Mouse (Mus musculus) brain, embryonic 18.5 days (tissue): Measurements from ENCODE around the gene Ccs.
"Not testable (repeated sequence)": the region's sequence is repeated elsewhere in the genome, so short reads cannot be mapped to it uniquely, and the experiment has no call there.

Experiments
- DNase-seq: peaks from one replicate; pipeline ENCODE4 v3.0.0-alpha.2; 2012; ENCODE audit warnings: low read depth, low spot score

Gene Ccs

DNA sequence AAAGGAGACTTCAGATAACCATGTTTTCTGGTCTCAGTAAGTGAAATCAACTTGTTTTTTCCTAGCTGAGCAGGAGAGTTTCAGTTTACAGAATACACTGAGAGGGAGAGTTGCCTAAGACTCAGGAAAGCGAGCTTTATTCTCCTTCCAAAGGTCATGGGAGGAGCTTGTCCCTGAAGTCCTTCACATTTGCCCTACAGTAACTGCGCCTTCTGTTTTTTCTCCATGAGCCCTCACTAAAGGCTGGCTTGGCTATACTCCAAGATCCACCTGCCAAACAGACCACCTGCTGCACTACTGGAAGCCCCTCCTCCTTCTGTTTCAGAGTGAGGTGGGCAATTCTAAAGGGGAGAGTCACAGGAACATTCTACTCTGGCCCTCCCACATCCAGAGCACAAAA is 3.0 kb downstream of the Ccs start:
- DNase-seq, result no peak

DNA sequence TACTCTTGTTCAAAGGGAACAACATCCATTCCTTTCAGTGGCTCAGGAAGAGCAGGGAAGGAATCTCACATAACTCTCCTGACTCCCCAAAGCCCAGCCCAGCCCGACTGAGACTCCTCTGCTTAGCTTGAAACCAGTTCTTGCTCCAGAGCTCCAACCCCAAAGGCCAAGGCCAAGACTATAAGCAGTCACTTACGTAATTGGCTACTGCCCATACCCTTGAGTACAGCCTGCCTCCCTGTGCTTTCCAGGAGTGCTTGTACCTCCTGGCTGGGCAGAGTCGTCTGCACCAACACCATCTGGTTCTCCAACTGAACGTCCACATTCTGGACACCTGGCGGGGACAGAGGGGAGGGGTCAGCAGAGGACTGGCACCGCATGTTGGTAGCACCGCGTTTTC is 5.2 kb downstream of the Ccs start:
- DNase-seq, result no peak

DNA sequence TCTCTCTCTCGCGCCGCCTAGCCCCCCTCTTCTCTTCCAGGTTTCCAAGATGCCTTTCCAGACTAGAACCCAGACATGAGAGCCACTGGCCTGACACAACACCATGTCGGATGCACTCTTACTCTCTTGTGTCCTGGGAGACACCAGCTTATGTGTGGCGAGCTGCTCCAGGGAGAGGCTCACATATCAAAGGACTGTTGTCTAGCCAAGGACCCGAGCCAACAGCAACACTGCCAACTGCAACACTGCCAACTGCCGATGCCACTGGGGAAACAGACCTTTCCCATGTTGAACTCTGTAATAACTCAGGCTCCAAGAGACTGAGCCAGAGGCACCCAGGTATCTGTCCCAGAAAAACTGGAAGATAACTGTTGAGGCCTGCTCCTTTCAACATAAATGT is 10.0 kb downstream of the Ccs start:
- DNase-seq, result no peak

DNA sequence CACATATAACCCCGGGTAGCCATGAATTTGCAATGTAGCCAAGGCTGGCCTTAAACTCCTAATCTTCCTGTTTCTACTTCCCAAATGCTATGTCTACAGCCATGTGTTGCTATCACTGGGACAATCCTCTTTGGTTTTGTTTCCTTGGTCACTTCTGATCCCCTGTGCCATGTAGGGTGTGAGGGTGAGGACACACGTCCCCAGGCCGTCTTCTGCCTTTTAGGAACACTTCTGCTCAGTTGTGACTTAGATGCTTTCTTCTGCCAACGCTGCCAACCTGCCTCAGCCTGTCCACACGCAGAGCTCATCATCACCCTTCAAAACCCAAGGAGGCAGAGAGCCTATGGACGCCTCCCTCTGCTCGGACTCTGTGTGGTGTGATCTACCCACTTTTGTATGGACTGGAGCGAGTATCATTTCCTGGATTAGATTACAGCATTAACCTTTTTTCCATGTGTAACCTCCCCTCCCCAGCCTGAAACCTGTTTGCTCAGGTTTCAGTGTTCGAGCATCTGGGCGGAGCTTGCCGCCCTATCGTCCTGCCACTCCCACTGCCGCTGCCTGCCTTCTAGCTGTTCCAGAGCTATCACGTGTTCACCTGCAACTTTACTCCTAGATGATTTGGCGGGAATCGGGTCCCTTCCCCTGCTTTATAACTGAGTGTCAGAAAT is 10.6 kb downstream of the Ccs start:
- no peak for DNase-seq

DNA sequence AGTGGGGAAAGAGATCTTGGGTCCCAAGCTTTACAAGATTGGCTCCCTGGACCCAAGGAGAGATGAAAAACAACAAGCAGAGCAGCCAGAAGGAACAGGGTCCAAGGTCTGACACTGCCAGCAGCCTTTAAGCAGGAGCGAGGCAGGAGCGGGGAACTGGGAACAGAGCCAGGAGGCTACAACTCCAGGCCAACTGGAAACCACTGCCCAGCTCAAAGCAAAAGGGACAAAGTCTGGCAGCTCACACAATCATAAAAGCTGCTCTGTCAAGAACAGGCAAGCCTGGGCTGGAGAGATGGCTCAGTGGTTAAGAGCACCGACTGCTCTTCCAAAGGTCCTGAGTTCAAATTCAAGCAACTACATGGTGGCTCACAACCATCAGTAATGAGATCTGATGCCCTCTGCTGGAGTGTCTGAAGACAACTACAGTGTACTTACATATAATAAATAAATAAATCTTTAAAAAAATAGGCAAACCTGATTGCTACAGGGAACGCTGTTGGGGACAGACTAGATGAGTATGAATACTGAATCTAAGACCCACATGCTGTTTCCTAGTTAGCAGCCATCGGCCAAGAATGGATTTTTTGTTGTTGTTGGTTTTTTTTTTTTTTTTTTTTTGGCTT is 18.3 kb downstream of the Ccs start:
- DNase-seq, result peak; percentile 60

DNA sequence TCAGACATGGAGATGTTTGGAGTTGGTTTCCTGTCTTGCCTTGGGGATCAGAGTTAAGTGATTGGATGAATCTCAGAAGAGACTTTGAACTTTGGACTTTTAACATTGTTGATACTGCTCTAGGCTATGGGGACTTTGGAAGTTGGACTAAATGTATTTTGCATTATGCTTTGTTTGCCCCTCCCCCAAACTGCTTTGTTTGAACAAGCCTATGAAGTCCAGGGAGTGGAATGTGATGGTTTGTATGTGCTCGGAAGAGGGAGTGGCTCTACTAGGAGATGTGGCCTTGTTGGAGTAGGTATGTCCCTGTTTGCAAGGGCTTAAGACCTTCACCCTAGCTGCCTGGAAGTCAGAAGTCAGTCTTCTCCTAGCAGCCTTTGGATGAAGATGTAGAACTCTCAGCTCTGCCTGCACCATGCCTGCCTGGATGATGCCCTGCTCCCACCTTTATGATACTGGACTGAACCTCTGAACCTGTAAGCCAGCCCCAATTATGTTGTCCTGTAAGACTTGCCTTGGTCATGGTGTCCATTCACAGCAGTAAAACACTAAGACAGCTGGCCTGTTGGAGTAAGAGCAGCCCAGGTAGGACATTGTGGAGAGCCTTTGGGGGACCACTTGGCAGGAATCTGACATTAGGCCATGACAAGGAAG is 21.8 kb downstream of the Ccs start:
- no peak for DNase-seq

DNA sequence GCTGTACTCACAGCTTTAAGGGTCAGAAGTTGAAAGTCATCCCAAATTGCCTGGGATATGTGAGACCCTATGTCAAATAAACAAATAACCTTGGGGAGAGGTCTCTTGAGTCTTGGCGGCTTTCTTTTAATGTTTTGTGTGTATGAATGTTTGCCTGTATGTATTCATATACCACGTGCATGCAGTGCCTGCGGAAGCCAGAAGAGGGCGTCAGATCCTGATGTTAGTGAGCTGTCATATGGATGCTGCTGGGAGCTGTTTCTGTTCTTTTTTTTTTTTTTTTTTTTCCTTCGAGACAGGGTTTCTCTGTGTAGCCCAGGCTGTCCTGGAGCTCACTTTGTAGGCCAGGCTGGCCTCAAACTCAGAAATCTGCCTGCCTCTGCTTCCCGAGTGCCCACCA is 26.1 kb downstream of the Ccs start:
- no peak for DNase-seq

DNA sequence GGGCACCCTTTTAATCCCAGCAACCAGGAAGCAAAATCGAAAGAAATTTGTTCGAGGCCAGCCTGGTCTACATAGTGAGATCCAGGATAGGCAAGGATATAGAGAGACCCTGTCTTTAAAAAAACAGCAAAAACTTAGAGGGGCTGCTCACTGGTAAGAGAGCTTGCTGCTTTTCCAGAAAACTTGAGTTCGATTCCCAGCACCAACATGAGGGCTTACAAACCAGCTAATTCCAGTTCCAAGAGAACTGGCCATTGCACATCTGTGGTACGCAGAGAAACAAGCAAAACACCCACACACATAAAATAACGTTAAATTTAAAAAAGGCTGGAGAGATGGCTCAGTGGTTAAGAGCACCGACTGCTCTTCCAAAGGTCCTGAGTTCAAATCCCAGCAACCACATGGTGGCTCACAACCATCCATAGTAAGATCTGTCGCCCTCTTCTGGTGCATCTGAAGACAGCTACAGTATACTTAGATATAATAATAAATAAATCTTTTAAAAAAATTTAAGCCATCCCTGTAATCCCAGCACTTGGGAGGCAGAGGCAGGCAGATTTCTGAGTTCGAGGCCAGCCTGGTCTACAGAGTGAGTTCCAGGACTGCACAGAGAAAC is 26.7 kb downstream of the Ccs start:
- DNase-seq, result not testable (repeated sequence)

DNA sequence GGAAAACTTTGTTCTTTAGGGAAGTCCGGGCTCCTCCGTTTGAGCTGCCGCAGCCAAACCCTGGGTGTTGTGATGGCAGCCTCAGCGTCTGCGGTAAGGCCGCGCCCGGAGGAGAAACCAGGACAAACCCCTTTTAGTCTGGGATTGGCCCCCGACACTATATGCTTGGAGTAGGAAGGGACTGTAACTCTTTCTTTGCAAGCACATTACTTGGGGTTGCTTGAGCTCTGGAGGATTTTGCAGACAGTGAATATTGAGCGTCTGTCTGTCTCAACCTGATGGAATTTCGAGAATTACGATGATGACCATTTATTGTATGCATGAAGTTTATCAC is 27.3 kb downstream of the Ccs start:
- no peak for DNase-seq

DNA sequence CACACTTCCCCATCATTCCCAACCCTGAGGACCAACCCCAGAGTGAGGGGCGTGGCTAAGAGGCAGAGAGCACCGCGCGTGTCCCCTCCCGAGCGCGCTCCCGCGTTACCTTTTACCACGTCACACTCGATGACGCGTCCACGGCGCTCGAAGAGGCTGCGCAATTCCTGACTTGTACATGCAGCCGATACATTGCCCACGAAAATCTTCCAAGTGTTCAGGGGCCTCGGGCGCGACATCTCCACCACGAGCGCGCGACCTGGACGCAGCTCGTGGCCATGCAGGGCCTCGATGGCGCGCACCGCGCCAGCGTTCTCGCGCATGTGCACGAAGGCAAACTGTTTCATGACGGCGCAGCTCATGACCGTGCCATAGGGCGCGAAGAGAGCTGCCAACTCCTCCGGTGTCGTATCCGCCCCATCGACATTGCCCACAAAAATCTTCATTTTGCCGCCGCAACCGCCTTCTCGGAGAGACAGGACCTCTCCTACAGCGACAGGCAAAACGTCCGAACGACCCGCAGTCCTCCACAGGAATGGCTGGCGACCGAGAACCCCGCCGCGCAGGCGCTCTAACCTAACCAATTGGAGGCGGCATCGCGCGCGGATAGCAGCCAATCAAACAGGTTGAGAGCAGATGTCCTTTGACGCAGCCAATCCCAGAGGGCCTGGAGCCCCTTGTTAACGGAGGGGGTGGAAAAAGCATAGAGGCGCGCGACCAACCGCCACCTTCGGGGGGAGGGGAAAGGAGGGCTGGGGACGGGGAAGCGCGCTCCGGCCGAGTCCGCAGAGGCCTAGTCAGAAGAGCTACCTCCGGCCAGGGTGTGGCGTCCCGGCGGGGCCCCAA is 27.8 kb downstream of the Ccs start, which contains the start of the genes Gm21992 and Rbm14:
TSS of gene Gm21992 (minus strand) at position 550 of the 846 bp plus-strand sequence.
TSS of gene Rbm14 (minus strand) at position 572 of the 846 bp plus-strand sequence.
- peak; percentile 98 for DNase-seq

DNA sequence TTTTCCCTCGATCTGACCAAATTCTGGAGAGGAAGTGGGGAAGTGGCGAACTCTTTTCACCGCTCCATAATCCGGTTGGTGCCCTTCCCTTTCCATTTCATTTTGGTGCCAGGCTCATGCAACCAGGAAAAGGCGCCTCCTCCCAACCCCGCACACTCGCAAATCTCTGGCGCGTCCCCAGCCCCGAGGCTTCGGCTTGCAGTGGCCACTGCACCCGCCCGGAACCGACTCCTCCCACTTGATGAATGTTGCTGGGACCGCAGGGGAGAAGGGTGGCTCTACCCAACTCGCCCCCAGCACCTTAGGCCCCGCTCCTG is 28.4 kb downstream of the Ccs start:
- no peak for DNase-seq

DNA sequence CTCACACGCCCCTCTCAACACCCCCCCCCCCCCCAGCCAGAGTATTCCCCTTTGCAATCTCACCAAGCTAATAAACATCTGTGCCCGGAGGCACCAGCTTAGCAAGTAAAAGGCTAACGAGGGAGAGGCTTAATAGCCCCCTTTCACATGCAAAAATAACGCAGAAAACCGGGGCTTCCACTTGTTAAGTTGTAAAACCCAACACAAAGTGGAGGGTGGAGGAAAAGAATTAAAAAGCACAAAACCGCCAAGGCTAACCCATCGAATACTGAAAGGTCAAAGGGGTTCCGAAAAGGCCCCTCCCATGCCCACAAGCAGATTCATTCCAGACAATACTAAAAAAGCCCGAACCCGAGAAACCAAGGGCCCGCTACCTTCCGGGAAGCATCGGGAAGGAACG is 28.8 kb downstream of the Ccs start:
- no peak for DNase-seq

DNA sequence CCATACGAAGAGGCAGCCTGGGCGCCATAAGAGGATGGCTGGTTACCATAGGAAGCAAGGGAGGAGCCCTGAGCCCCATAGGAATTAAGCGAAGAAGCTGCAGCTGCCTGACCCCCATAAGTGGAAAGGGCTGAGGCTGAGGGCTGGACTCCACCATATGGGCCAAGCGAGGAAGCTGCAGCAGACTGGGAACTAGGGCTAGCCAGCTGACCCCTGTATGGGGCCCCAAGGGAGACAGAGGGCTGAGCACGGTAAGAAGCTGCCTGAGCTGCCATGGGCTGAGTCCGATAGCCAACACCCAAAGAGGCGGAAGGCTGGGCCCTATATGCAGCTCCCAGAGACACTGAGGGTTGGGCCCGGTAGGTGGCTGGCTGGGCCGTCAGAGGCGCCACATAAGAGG is 35.8 kb downstream of the Ccs start:
- DNase-seq, result no peak

DNA sequence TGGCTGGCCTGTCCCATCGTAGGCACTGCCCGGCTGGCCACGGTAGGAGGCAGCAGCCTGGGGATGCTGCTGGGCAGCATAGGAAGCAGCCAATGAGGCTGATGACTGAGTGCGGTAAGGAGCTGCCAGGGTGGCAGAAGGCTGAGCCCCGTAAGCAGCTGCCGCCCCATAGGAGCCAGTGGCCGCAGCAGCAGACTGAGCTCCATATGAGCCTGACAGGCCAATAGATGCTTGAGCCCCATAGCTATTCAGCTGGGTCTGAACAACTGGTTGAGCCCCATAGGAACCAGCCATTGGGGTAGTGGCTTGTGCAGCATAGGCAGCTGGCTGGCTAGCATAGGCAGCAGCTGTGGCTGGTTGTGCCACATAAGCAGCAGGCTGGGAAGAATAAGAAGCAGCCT is 36.4 kb downstream of the Ccs start:
- DNase-seq, result no peak

DNA sequence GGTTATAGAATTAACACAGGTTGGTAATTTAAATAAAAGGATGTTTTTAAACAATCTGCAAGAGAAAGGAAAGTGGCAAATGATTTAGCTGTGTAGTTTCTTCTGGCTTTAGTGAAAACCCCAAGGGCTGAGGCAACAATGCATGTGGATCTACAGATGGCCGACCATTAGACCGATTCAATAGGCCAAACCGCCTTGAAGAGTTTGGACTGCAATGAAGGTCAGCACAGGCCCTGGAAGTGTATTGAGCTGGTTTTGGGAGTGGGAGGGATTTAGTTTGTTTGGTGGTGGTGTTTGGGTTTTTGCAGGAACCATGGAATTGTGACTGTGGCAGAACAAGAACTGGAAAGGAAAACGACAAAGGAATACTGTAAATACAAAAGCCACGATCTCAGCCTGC is 40.0 kb downstream of the Ccs start:
- DNase-seq, result no peak

DNA sequence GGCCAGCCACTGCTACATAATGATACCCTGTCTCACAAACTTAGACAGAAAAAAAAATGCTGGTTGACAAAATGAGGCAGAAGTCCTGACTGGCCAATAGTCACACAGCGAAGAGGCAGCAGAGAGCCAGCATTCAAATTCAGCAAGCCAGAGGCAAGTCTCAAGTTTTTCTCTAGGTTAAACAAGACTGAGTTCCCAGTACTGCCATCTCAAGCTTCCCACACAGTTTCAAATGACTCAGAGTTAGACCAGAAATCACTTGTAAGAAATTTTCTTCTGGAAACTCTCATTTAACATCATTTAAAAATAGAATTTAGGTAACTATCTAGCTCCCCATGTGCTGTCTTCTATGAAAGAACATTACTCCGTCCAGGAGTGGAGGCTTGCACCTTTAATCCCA is 41.3 kb downstream of the Ccs start:
- no peak for DNase-seq

DNA sequence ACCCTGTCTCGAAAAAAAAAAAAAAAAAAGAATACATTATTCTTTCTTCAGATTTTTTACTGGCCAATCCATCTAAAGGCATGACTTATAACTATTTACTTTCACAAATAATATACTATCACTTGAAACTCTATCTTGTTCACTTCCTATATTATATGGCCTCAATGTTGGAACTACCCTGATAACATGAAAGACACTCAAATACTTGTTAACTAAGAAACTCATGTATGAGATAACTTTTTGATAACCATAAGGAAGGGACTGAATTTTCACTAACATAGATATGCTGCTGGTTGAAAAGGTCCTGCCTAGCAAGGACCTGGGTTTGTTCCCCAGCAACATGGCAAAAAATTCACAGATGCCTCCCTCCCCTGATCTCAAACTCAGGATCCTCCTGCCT is 43.2 kb downstream of the Ccs start:
- DNase-seq, result no peak

DNA sequence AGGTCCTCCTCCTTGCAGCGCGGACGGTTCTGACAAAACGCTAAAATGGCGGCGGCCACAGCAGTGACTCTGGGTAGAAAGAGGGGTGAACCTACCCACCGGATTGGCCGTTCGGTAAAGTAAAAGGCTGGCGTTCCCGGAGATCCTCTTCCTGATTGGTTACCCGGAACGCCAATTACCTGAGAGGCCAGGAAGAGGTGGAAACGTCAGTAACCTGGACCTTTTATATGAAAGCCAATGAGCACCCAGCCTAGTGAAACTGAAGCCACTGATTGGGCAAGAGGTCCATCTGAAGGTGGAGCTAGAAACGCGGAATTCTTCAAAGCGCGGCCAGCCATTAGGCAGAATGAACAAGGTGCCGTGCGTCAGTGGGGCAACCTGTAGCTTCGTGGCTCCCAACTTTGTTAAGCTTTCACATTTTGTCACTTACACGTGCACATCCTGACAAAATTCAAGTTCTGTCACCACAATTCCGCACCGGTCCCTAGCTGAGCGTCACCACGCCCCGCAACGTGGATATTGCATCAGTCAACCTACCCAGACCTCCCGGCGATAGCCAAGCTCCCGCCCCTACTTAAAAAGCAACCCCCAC is 45.2 kb downstream of the Ccs start, which contains the start of gene Rbm4:
TSS of gene Rbm4 (minus strand) at position 71 of the 592 bp plus-strand sequence.
- DNase-seq, result peak; percentile 99

DNA sequence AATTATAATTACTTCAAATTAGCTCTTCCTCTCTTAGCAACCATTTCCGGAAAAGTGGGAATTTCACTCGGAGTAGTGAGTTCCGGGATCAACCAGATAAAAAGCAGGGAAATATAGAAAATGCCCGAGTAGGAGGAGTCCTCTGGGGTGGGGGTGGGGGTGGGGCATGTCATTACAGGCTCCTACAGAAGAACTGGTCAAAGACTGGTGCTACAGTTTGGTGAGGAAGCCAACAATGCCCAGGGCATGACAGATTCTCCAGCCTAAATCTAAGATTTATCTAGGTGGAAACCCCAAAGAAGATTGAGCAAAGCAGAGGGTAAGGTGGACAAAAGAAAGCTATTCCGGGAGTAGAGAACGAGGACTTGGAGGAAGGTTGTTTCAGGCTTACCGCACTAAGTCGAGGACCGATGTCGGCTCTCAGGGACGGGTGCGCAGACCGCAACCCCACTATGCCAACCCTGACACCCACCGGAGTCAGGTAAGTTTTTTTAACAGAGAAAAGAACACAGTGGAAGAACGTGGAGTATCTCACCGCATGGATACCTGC is 45.8 kb downstream of the Ccs start:
- DNase-seq, result no peak

DNA sequence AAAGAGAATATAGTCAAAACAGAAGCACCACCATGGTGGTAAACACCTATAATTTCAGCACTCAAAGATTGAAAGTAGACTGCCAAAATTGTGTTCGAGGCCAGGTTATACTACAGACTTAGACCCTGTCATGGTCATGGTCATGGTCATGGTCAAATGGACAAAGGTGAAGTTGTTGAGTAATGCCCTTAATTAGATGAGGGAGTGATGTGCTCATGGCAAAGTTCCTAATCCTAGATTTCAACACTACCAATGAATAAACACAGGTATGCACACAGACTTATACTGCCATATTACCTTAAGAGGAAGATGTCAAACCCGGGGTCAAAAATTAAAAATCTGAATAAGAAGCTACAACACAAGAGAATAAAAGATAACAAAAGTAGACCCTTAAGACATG is 52.8 kb downstream of the Ccs start:
- no peak for DNase-seq

DNA sequence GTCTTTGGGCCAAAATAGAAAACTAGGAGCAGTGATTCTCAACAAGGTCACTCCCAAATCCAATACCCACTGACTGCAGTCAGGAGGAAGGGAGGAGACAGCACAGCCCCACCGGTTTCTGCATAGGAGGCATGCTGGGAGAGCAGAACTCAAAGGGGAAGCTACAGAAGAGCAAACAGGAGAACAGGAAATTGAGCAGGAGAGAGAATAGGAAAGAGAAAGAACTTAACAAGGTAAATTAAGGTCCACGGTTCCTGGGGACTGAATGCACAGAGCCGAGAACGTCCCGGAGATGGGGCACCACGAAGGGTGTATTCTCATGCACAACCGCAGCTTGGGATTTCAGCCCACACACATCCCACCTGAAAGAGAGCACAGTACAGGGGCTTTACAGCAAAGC is 53.9 kb downstream of the Ccs start:
- DNase-seq, result no peak
